Mouse (Mus musculus) liver, embryonic 14.5 days (tissue): ENCODE measurements at regions not wholly inside any gene's neighbourhood (a gene's known extent, or its start where the extent isn't known, plus 50 kb on each side); places are given as distances from the start of the nearest gene placed in this dataset.

Source experiments
- ATAC-seq: fragments of 200-750 bp; cut with Nextera tagmentation; 2 replicates; pipeline ENCODE4 v1.8.0; 2017; ENCODE audit warnings: moderate number of reproducible peaks, mild to moderate bottlenecking, moderate library complexity; ENCODE audit not compliant: insufficient read depth
- DNase-seq, 3 experiments: peaks; one replicate each; pipeline ENCODE4 v3.0.0-alpha.2; 2012 to 2013; ENCODE audit warnings: low read depth in 3 of 3, low spot score in 3 of 3
- H3K27ac ChIP-seq: fragments of 300-500 bp; sonication (generic); 2 replicates; pipeline ENCODE4 v1.5.1; 2014; ENCODE audit warnings: moderate library complexity, mild to moderate bottlenecking, control low read depth, inconsistent platforms
- H3K27me3 ChIP-seq: fragments of 300-500 bp; sonication (generic); 2 replicates; pipeline ENCODE4 v1.6.1; 2014; ENCODE audit warnings: mild to moderate bottlenecking, low read length, moderate library complexity; ENCODE audit not compliant: control insufficient read depth, insufficient read depth
- H3K36me3 ChIP-seq: fragments of 300-500 bp; sonication (generic); replicated peaks from 2 replicates; pipeline ENCODE4 v1.6.1; 2014; ENCODE audit warnings: low read depth; ENCODE audit not compliant: control insufficient read depth, insufficient read depth
- H3K4me1 ChIP-seq, 2 experiments: fragments of 200-500 bp in 1 of 2; fragments of 300-500 bp in 1 of 2; sonication (generic) in 1 of 2; replicated peaks; 2 replicates each; pipeline ENCODE4 v1.6.1; 2012 to 2014; ENCODE audit warnings: antibody characterized with exemption in 1 of 2, inconsistent platforms in 1 of 2, low read length in 1 of 2; ENCODE audit not compliant: control insufficient read depth in 2 of 2, insufficient read depth in 2 of 2
- H3K4me2 ChIP-seq: fragments of 300-500 bp; sonication (generic); 2 replicates; pipeline ENCODE4 v1.6.1; 2014; ENCODE audit warnings: low read depth, mild to moderate bottlenecking, control low read depth, moderate library complexity
- H3K4me3 ChIP-seq, 2 experiments: fragments of 200-500 bp in 1 of 2; fragments of 300-500 bp in 1 of 2; sonication (generic) in 1 of 2; 2 replicates each; pipeline ENCODE4 v1.5.1; 2012 to 2014; ENCODE audit warnings: low read depth in 2 of 2, low read length in 2 of 2, mild to moderate bottlenecking in 2 of 2, control low read depth in 1 of 2, inconsistent platforms in 1 of 2, moderate library complexity in 1 of 2; ENCODE audit not compliant: insufficient read depth in 1 of 2
- H3K9ac ChIP-seq: fragments of 300-500 bp; sonication (generic); replicated peaks from 2 replicates; pipeline ENCODE4 v1.6.1; 2014; ENCODE audit warnings: mild to moderate bottlenecking, control low read depth, moderate library complexity
- H3K9me3 ChIP-seq: fragments of 300-500 bp; sonication (generic); 2 replicates; pipeline ENCODE4 v1.6.1; 2016; ENCODE audit warnings: low read length, mixed read lengths; ENCODE audit not compliant: control insufficient read depth
- CTCF ChIP-seq: IDR thresholded peaks from 2 replicates; pipeline ENCODE4 v1.5.1; 2016; ENCODE audit warnings: antibody characterized with exemption, low read depth, control low read depth
- EP300 ChIP-seq: IDR thresholded peaks from 2 replicates; pipeline ENCODE4 v1.6.1; 2016; ENCODE audit warnings: antibody characterized with exemption, low read depth
- WGBS: fragments of 180-500 bp; shearing (Covaris S2); extraction: QIAGEN DNeasy Blood & Tissue Kit; methylation state at CpG from one replicate; pipeline ENCODE4 v1.1.7; 2014; ENCODE audit not compliant: insufficient replicate concordance; 5-methylcytosine and 5-hydroxymethylcytosine counted together

GRCm38 (mm10) chr8:34397583-34398411 is 286.3 kb upstream of the Gm10131 start:
- H3K27me3 ChIP-seq = no peaks in the 10 kb centered on the region
- DNase-seq (no peak), ATAC-seq (no peak)
- no peak overlapping the region for H3K27ac ChIP-seq
- H3K4me1 ChIP-seq = 0 out of 4 replicates have a peak, but pooled peaks cover 0 to 3% of the 10 kb centered on the region in 2 experiments
- no peaks in the 10 kb centered on the region for H3K9me3 ChIP-seq
- no peak for TF ChIP-seq CTCF
- no peak overlapping the region for H3K9ac ChIP-seq
- H3K4me3 ChIP-seq = no peak overlapping the region
- 31% methylated on average over 22 of the region's 23 CpGs for WGBS
- H3K4me2 ChIP-seq = no peak overlapping the region
- H3K36me3 ChIP-seq = no peaks in the 10 kb centered on the region

- DNase-seq (no peak), ATAC-seq (no peak)
- Histone ChIP-seq H3K27me3 (no peaks in the 10 kb centered on the region), H3K9me3 (no peaks in the 10 kb centered on the region), H3K4me1 (0 out of 4 replicates have a peak, but pooled peaks cover 0 to 3% of the 10 kb centered on the region in 2 experiments), H3K9ac (no peak overlapping the region), H3K4me2 (no peak overlapping the region), H3K4me3 (no peak overlapping the region), H3K36me3 (no peaks in the 10 kb centered on the region), H3K27ac (no peak overlapping the region)
- 43% methylated on average over 4 of the region's 4 CpGs for WGBS
- TF ChIP-seq EP300 (no peak), CTCF (peak; percentile 25; the same call in 1 of the 2 replicates)
These were observed 285.7 kb upstream of the Gm10131 start for GRCm38 (mm10) chr8:34397225-34397582.

- Histone ChIP-seq H3K36me3 (no peaks in the 10 kb centered on the region), H3K4me1 (no peaks in the 10 kb centered on the region), H3K9me3 (no peaks in the 10 kb centered on the region), H3K4me3 (no peak overlapping the region), H3K27me3 (no peaks in the 10 kb centered on the region), H3K27ac (no peak overlapping the region), H3K4me2 (no peak overlapping the region), H3K9ac (no peak overlapping the region)
- no peak for TF ChIP-seq EP300
- TF ChIP-seq CTCF = no peak
- ATAC-seq (no peak), DNase-seq (no peak)
- 68% methylated on average over 15 of the region's 15 CpGs for WGBS
These were observed 281.7 kb upstream of the Gm10131 start for GRCm38 (mm10) chr8:34392981-34393828.

GRCm38 (mm10) chr8:34392208-34392980 is 280.9 kb upstream of the Gm10131 start:
- Histone ChIP-seq H3K4me3 (no peak overlapping the region), H3K9me3 (no peaks in the 10 kb centered on the region), H3K36me3 (no peaks in the 10 kb centered on the region), H3K27me3 (no peaks in the 10 kb centered on the region), H3K4me1 (no peaks in the 10 kb centered on the region), H3K4me2 (no peak overlapping the region), H3K9ac (no peak overlapping the region), H3K27ac (no peak overlapping the region)
- DNase-seq = no peak
- TF ChIP-seq CTCF (no peak), EP300 (no peak)
- WGBS = 52% methylated on average over 14 of the region's 14 CpGs
- ATAC-seq = no peak
